Mouse (Mus musculus) left cerebral cortex, adult 8-10 months (tissue): ENCODE measurements around the gene Erbb2. TPM values are rescaled to one million over a fixed set of nuclear protein-coding genes. Genes with fewer than 3 reads are reported as not detected.

Experiments used
- DNase-seq, 2 experiments: peaks; one replicate each; pipeline ENCODE4 v3.0.0; 2022; ENCODE audit warnings: low spot score in 2 of 2
- total RNA-seq, 4 experiments: library from RNA; stranded (reverse); gene quantifications; 2 replicates each; pipeline ENCODE4 v1.2.4; 2022

Gene Erbb2
- total RNA-seq, 4 experiments from 2014 or later = 2.0 to 2.6 (median 2.3) TPM

GRCm38 (mm10) chr11:98418939-98419547 lies 6.8 kb downstream of the Erbb2 start:
- no peak for DNase-seq

- DNase-seq = no peak
Observed at GRCm38 (mm10) chr11:98426592-98426991, 14.3 kb downstream of the Erbb2 start.

GRCm38 (mm10) chr11:98428436-98428835 lies 16.2 kb downstream of the Erbb2 start:
- no peak for DNase-seq

- DNase-seq = no peak
Observed at GRCm38 (mm10) chr11:98431743-98432502, 19.7 kb downstream of the Erbb2 start.

GRCm38 (mm10) chr11:98435723-98436122 lies 23.5 kb downstream of the Erbb2 start:
- DNase-seq = no peak

GRCm38 (mm10) chr11:98437441-98437840 lies 25.2 kb downstream of the Erbb2 start:
- DNase-seq = no peak

- DNase-seq = peak; percentile 92 to 93
Observed at GRCm38 (mm10) chr11:98438331-98439158, 26.3 kb downstream of the Erbb2 start, which contains the start of gene Mien1. Gene Mien1 (minus strand): TSS chr11:98438991.

- no peak for DNase-seq
Observed at GRCm38 (mm10) chr11:98443688-98444087, 31.4 kb downstream of the Erbb2 start.

GRCm38 (mm10) chr11:98445238-98445637 lies 33.0 kb downstream of the Erbb2 start:
- no peak for DNase-seq

GRCm38 (mm10) chr11:98445679-98446078 lies 33.4 kb downstream of the Erbb2 start:
- no peak for DNase-seq

GRCm38 (mm10) chr11:98446213-98446561 lies 33.9 kb downstream of the Erbb2 start, which contains the start of gene Grb7:
Gene Grb7 (plus strand): TSS chr11:98446394.
- no peak for DNase-seq

- no peak for DNase-seq
Observed at GRCm38 (mm10) chr11:98446562-98447474, 34.5 kb downstream of the Erbb2 start.

- DNase-seq = no peak
Observed at GRCm38 (mm10) chr11:98447475-98447834, 35.2 kb downstream of the Erbb2 start.

- no peak for DNase-seq
Observed at GRCm38 (mm10) chr11:98448191-98448790, 36.0 kb downstream of the Erbb2 start.

GRCm38 (mm10) chr11:98449419-98449818 lies 37.1 kb downstream of the Erbb2 start:
- DNase-seq = no peak

GRCm38 (mm10) chr11:98449921-98450771 lies 37.9 kb downstream of the Erbb2 start:
- no peak for DNase-seq

- no peak for DNase-seq
Observed at GRCm38 (mm10) chr11:98455484-98455883, 43.2 kb downstream of the Erbb2 start.

GRCm38 (mm10) chr11:98456545-98456944 lies 44.3 kb downstream of the Erbb2 start:
- no peak for DNase-seq

GRCm38 (mm10) chr11:98456945-98457344 lies 44.7 kb downstream of the Erbb2 start:
- no peak for DNase-seq
